Mouse (Mus musculus) stomach, embryonic 16.5 days (tissue): ENCODE results near the gene Trp53i13. TPM values are rescaled to one million over a fixed set of nuclear protein-coding genes. Genes with fewer than 3 reads are reported as not detected.
A peak's percentile ranks its signal among the peaks of the same experiment; 100 is the strongest.

ENCODE experiments used
- ATAC-seq: fragments of 200-750 bp; cut with Nextera tagmentation; 2 replicates; pipeline ENCODE4 v1.8.0; 2017; ENCODE audit warnings: moderate number of reproducible peaks, moderate TSS enrichment; ENCODE audit not compliant: insufficient read depth, low FRiP score
- H3K27ac ChIP-seq: fragments of 300-500 bp; sonication (generic); 2 replicates; pipeline ENCODE4 v1.5.1; 2014; ENCODE audit warnings: low read length
- H3K27me3 ChIP-seq: fragments of 300-500 bp; sonication (generic); 2 replicates; pipeline ENCODE4 v1.6.1; 2014; ENCODE audit warnings: low read length, control low read depth, mixed read lengths; ENCODE audit not compliant: control insufficient read depth, insufficient read depth
- H3K36me3 ChIP-seq: fragments of 300-500 bp; sonication (generic); 2 replicates; pipeline ENCODE4 v1.6.1; 2014; ENCODE audit warnings: low read length; ENCODE audit not compliant: control insufficient read depth, insufficient read depth
- H3K4me1 ChIP-seq: fragments of 300-500 bp; sonication (generic); 2 replicates; pipeline ENCODE4 v1.6.1; 2014; ENCODE audit warnings: low read length, control low read depth, mixed read lengths; ENCODE audit not compliant: control insufficient read depth, insufficient read depth
- H3K4me2 ChIP-seq: fragments of 300-500 bp; sonication (generic); 2 replicates; pipeline ENCODE4 v1.6.1; 2014; ENCODE audit warnings: low read depth, low read length, mixed read lengths
- H3K4me3 ChIP-seq: fragments of 300-500 bp; sonication (generic); replicated peaks from 2 replicates; pipeline ENCODE4 v1.5.1; 2014; ENCODE audit warnings: mild to moderate bottlenecking, low read length
- H3K9ac ChIP-seq: fragments of 300-500 bp; sonication (generic); 2 replicates; pipeline ENCODE4 v1.6.1; 2014; ENCODE audit warnings: low read length
- H3K9me3 ChIP-seq: fragments of 300-500 bp; sonication (generic); replicated peaks from 2 replicates; pipeline ENCODE4 v1.6.1; 2016; ENCODE audit warnings: low read length, control low read depth; ENCODE audit not compliant: control insufficient read depth
- WGBS: fragments of 180-500 bp; shearing (Covaris S2); extraction: QIAGEN DNeasy Blood & Tissue Kit; methylation state at CpG from one replicate; pipeline ENCODE4 v1.1.7; 2014; 5-methylcytosine and 5-hydroxymethylcytosine counted together
- polyA plus RNA-seq: library from polyadenylated mRNA; unstranded; fragments of >200 nt; fragmentation: Nextera tagmentation; extraction: Ambion mirVana; gene quantifications from 2 replicates; pipeline ENCODE4 v1.2.1, GENCODE M21; 2015

The Trp53i13 gene
- polyA plus RNA-seq, 1 experiment from 2014 or later, result 25.1 TPM

DNA sequence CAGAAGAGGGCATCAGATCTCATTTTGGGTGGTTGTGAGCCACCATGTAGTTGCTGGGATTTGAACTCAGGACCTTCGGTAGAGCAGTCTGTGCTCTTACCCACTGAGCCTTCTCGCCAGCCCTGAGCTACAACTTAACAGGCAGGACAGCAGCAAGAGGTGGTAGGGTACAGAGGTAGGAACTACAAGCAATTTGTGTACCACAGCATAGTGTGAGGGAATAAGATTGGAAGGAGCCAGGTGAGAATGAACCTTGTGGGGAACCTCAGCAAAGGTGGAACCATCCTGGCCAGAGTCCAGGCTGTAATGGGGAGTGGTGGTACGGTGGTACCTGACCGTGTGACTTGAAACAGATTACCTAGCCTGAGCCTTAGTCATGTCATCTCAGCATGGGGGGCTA is 13.8 kb downstream of the Trp53i13 start:
- Histone ChIP-seq H3K4me3 (no peak overlapping the region), H3K9me3 (no peaks in the 10 kb centered on the region), H3K36me3 (peaks cover 39% of the 10 kb centered on the region), H3K4me2 (no peak overlapping the region), H3K27me3 (no peaks in the 10 kb centered on the region), H3K9ac (no peak overlapping the region), H3K27ac (no peak overlapping the region), H3K4me1 (peaks cover 21% of the 10 kb centered on the region)
- 90% methylated on average over 4 of the region's 4 CpGs for WGBS
- no peak for ATAC-seq

- Histone ChIP-seq H3K36me3 (peaks cover 33% of the 10 kb centered on the region; the same call in 1 of the 2 replicates), H3K27ac (no peak overlapping the region; the same call in 1 of the 2 replicates), H3K4me2 (no peak overlapping the region), H3K4me1 (peaks cover 24% of the 10 kb centered on the region), H3K4me3 (no peak overlapping the region), H3K9ac (no peak overlapping the region), H3K9me3 (no peaks in the 10 kb centered on the region), H3K27me3 (no peaks in the 10 kb centered on the region)
- ATAC-seq, result no peak; the same call in 1 of the 2 replicates
- 24% methylated on average over 5 of the region's 5 CpGs for WGBS
These were observed 14.4 kb downstream of the Trp53i13 start for GRCm38 (mm10) chr11:77501392-77501791.

DNA sequence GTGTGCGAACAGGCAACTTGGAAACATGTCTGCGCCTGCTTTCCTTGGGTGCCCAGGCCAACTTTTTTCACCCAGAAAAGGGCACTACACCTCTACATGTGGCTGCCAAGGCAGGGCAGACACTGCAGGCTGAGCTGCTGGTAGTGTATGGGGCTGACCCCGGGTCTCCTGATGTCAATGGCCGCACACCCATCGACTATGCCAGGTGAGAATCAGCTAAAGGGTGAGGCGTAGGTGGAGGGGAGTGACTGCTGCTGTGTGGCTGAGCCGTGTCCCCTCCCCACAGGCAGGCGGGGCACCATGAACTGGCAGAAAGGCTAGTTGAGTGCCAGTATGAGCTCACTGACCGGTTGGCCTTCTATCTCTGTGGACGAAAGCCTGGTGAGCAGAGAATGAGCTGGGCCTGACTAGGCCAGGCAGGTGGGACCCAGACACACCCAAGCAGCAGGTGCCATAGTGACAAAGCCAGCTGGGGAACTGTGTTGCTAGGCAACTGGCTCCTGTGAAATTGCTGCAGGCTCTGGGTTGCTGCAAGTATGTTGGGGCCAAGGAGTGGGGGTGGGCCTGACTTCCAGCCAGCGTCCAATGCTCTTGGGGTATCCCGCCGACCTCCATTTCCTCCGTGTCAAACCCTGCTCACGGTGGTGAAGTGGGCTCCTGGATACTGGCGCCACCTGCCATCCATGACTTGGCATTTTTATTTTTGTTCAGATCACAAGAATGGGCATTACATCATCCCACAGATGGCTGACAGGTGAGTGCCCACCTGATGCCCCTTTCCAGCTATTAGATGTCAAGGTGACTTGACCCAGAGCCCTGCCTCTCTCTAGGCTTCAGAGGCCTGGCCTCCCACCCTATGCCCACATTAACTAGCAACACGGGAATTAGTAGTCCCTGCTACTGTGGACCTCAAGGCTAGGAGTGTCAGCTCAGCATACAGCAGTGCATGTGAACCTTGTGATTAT is 15.1 kb downstream of the Trp53i13 start:
- WGBS, result 72% methylated on average over 17 of the region's 17 CpGs
- Histone ChIP-seq H3K4me2 (no peak overlapping the region), H3K27me3 (no peaks in the 10 kb centered on the region), H3K4me3 (no peak overlapping the region), H3K36me3 (peaks cover 28% of the 10 kb centered on the region; the same call in 1 of the 2 replicates), H3K4me1 (peaks cover 31% of the 10 kb centered on the region), H3K27ac (no peak overlapping the region; the same call in 1 of the 2 replicates), H3K9me3 (no peaks in the 10 kb centered on the region), H3K9ac (no peak overlapping the region)
- no peak for ATAC-seq

GRCm38 (mm10) chr11:77499354-77499753 is 16.4 kb downstream of the Trp53i13 start:
- 0 out of 2 replicates have a peak, but pooled peaks cover 17% of the 10 kb centered on the region for H3K36me3 ChIP-seq
- no peak for ATAC-seq
- H3K27ac ChIP-seq, result no peak overlapping the region
- peaks cover 41% of the 10 kb centered on the region for H3K4me1 ChIP-seq
- no peak overlapping the region for H3K9ac ChIP-seq
- H3K4me3 ChIP-seq, result no peak overlapping the region
- no peak overlapping the region for H3K4me2 ChIP-seq
- H3K27me3 ChIP-seq, result no peaks in the 10 kb centered on the region
- WGBS, result 84% methylated on average over 7 of the region's 7 CpGs
- H3K9me3 ChIP-seq, result no peaks in the 10 kb centered on the region

DNA sequence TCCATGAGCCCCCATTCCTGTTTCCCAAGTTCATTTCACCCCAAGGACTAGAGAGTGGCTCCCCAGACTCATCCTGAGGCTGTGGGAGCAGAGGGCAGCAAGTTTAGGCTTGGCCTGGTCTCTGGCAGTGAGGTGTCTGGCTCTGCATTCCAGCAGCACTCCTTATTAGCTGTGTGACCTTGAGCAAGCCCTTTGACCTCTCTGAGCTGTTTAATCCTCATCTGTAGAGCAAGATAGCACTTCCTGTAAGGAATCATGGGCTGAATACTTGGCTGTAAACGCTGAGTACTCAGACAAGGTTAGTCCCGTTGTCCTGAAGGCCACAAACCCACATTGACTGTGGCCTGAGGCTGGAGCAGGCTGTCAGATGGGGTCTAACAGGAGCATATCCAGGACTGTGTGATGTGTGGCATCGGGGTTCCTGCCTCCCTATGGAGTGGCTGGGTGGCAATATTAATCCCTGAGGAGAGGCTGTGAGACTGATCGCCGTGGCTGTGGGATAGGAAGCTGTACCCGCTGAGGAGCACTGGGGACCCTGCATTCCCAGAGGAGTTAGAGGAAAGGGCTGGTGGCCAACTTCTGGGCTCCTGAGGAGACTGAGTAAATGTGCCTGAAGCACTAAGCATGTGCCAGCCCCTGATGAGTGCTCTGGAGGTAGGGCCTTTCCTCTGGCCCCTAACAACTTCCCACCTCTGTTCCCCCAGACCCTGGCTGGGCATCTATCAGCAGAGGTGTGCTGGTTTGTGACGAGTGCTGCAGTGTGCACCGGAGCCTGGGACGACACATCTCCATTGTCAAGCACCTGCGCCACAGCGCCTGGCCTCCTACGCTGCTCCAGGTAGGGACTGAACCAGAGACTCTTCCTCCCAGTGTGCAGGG is 17.3 kb downstream of the Trp53i13 start:
- Histone ChIP-seq H3K27me3 (no peaks in the 10 kb centered on the region), H3K9ac (peak overlapping the region; percentile 35; the same call in 1 of the 2 replicates), H3K9me3 (no peaks in the 10 kb centered on the region), H3K4me2 (no peak overlapping the region), H3K36me3 (0 out of 2 replicates have a peak, but pooled peaks cover 11% of the 10 kb centered on the region), H3K4me3 (no peak overlapping the region), H3K27ac (peak overlapping the region; percentile 41; the same call in 1 of the 2 replicates), H3K4me1 (peaks cover 46% of the 10 kb centered on the region)
- 74% methylated on average over 12 of the region's 12 CpGs for WGBS
- no peak for ATAC-seq

DNA sequence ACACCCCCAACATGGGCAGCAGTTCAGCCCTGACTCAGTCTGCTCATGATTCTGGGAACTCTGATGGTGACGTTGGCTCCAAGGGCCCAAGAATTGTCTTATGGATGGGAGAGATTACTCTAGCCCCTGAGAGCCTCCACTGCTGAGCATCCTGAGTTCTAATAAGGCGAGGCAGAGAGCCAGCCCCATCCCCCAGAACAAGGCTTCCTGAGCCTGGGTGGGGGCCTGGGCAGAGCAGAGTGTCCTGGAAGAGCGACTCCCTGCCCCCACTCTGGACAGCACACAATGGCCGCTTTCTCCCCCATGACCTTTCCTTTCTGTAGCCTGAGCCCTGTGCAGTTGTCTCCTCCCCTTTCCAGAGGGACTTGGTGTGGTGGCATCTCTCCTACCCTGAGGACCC is 17.9 kb downstream of the Trp53i13 start:
- H3K9me3 ChIP-seq, result no peaks in the 10 kb centered on the region
- H3K27me3 ChIP-seq, result no peaks in the 10 kb centered on the region
- no peak overlapping the region for H3K4me2 ChIP-seq
- WGBS, result 59% methylated on average over 4 of the region's 4 CpGs
- H3K36me3 ChIP-seq, result 0 out of 2 replicates have a peak, but pooled peaks cover 11% of the 10 kb centered on the region
- peak overlapping the region; percentile 41; the same call in 1 of the 2 replicates for H3K27ac ChIP-seq
- ATAC-seq, result no peak
- 0 out of 2 replicates have a peak overlapping the region, but pooled peaks have one; percentile 35 for H3K9ac ChIP-seq
- no peak overlapping the region for H3K4me3 ChIP-seq
- H3K4me1 ChIP-seq, result peaks cover 46% of the 10 kb centered on the region

DNA sequence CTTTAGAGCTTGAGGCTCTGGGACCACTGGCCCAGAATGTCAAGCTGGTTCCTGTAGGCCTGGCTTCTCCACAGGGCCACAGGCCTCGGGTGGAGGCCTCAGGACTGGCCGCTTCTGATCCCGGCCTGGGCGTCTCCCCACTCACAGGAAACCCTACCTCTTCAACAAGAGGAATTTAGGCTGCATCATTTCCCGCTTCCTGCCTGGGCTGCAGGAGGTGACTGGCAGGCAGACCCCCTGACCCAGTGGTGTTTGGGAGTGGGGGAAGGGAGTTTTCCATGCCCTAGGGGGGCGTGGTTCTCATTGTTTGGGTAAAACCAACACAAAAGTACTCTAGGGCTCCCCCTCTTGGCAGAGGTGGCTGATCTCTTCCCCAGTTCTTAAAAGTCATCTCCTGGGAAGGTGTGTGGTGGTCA is 18.4 kb downstream of the Trp53i13 start:
- no peaks in the 10 kb centered on the region for H3K9me3 ChIP-seq
- H3K4me2 ChIP-seq, result 0 out of 2 replicates have a peak overlapping the region, but pooled peaks have one; percentile 1
- no peaks in the 10 kb centered on the region for H3K27me3 ChIP-seq
- H3K4me1 ChIP-seq, result peaks cover 46% of the 10 kb centered on the region
- peak overlapping the region; percentile 69 for H3K27ac ChIP-seq
- H3K9ac ChIP-seq, result 0 out of 2 replicates have a peak overlapping the region, but pooled peaks have one; percentile 36
- 19% methylated on average over 6 of the region's 6 CpGs for WGBS
- no peak for ATAC-seq
- H3K36me3 ChIP-seq, result 0 out of 2 replicates have a peak, but pooled peaks cover 11% of the 10 kb centered on the region
- no peak overlapping the region for H3K4me3 ChIP-seq

DNA sequence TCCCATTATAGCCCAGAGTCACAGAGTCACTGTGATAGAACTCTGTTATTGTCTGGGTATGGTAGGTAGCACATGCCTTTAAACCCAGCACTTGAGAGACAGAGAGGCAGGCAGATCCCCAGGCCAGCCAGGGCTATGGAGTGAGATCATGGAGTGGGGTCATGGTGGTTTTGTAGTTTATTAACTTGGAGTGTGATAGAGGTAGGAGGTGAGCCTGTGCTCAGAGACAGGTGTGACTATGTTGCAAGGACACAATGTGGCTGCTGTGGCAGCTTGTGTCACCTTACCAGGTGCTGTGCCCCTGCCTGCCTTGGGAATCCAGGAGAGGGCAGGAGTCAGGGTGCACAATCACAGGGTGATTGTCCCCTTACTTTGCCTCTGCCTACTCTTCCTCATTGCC is 20.3 kb downstream of the Trp53i13 start:
- 0 out of 2 replicates have a peak overlapping the region, but pooled peaks have one; percentile 1 for H3K9ac ChIP-seq
- H3K27ac ChIP-seq, result peak overlapping the region; percentile 66; the same call in 1 of the 2 replicates
- no peak overlapping the region for H3K4me2 ChIP-seq
- no peaks in the 10 kb centered on the region for H3K27me3 ChIP-seq
- no peaks in the 10 kb centered on the region for H3K9me3 ChIP-seq
- 0 out of 2 replicates have a peak, but pooled peaks cover 4% of the 10 kb centered on the region for H3K36me3 ChIP-seq
- no peak for ATAC-seq
- peaks cover 58% of the 10 kb centered on the region for H3K4me1 ChIP-seq
- H3K4me3 ChIP-seq, result no peak overlapping the region
